ENCODE assay signal across 18 mouse cellular contexts in genomic region chr12:74363076-74363475, GRCm38 (mm10). TPM values are rescaled to one million over a fixed set of nuclear protein-coding genes. Genes with fewer than 3 reads are reported as not detected.
A peak's percentile ranks its signal among the peaks of the same experiment; 100 is the strongest.
DNase-seq lines count a peak whose midpoint lies in the region.
"Had no signal": no experiment of that assay in that cellular context is flagged by ENCODE, and none has a peak within 500 bp of the region (broad histone marks: within the 10 kb centered on the region; RNA-seq: fewer than 3 reads in every experiment).

No protein-coding gene starts in this region.

- peak; percentile 11 for DNase-seq in layer of hippocampus, adult 11-12 months (ENCODE audit: low spot score)
- DNase-seq in layer of hippocampus, postnatal 25 days (ENCODE audit: extremely low spot score in 1 of 2, low spot score in 1 of 2): no peak
- DNase-seq in left cerebral cortex, adult 18-20 months (ENCODE audit: low spot score in 2 of 2): peak; percentile 4 to 16
- DNase-seq in left cerebral cortex, postnatal 25 days (ENCODE audit: low spot score in 2 of 2): peak; percentile 12 to 66
- peak; percentile 12 for DNase-seq in right cerebral cortex, postnatal 14 days
- DNase-seq in Muller cell, postnatal 12 days (ENCODE audit: inconsistent ontology term): no peak
- DNase-seq in liver: no peak
- DNase-seq: cerebellum, postnatal 10 days; gastrocnemius, postnatal 14 days; heart, postnatal 36 days; kidney, adult 18-20 months; kidney, postnatal 25 days; layer of hippocampus, adult 9-11 months; liver, postnatal 0 days; lung, postnatal 14 days; thymus, postnatal 14 days had no signal

- intact Hi-C loops in left cerebral cortex, postnatal 25 days (cut with DNase I): no loop called here

RNA-seq across cellular contexts. Expression of gene Gm11042, which starts 46.9 kb away (rescaled TPM):
- not detected for total RNA-seq in layer of hippocampus, postnatal 25 days (2021)
- total RNA-seq in left cerebral cortex, adult 18-20 months (2021): not detected
- not detected for total RNA-seq in left cerebral cortex, postnatal 25 days (2021)
- total RNA-seq: adrenal gland, postnatal 4 days; gastrocnemius, postnatal 14 days; heart, postnatal 36 days; monocyte, adult 5-6 weeks had no signal

Comparison
In these comparisons a context has a peak if more than half of its experiments do, and no peak if none do; other contexts are left out.
1. DNase-seq: peak in layer of hippocampus, adult 11-12 months (single experiment), left cerebral cortex, adult 18-20 months (2 of 2), left cerebral cortex, postnatal 25 days (2 of 2) and right cerebral cortex, postnatal 14 days (single experiment); none in layer of hippocampus, postnatal 25 days (0 of 2), Muller cell, postnatal 12 days (single experiment) and liver (single experiment).